Mouse (Mus musculus): Measurements from ENCODE around the gene Atf6. TPM values are rescaled to one million over a fixed set of nuclear protein-coding genes. Genes with fewer than 3 reads are reported as not detected.

The Atf6 gene
- total RNA-seq, 1 experiment: 33.2 TPM

DNA sequence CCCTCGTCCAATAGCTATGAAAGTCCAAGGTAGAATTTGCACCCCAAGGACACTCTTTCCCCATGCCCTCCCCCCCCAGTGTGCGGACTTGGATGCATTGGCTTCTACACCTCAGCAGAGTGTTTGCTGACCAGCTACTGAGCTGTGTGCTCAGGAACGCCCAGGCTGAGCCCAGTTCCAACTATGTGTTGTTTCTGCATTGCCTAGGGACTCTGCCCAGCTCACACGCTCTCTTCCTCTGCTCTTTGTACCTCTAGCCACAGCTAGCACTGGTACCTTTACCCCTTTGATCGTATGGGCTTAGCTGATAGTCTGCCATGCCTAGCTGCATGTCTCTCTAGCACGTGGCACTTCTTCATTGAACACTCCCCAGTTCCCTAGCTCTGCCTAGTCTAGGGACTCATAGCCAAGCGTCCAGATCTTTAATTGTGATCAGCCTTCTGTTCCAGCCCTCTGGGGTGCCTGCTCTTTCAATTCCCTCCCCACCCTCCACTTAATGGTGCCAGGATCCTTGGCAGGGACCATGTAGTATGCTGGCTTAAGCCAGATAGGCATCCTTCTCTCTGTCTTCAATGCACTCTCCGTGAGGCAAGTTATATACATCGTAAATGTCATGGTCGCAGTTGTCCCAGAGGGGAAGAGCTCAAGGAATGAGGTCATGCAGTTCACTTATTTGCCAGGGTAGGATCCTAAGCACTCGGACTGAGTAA lies 210.9 kb downstream of the Atf6 start:
- Histone ChIP-seq H3K36me3 (ENCODE audit: control insufficient read depth, insufficient read depth, low read length, poor library complexity, severe bottlenecking) (no peaks in the 10 kb centered on the region), H3K9ac (ENCODE audit: insufficient read depth, low read depth, low read length, poor library complexity, severe bottlenecking) (no peak overlapping the region), H3K9me3 (ENCODE audit: control insufficient read depth, insufficient read depth, low read depth, low read length) (no peaks in the 10 kb centered on the region), H3K27ac (ENCODE audit: insufficient read depth, low read depth, low read length, poor library complexity, severe bottlenecking) (no peak overlapping the region), H3K4me1 (ENCODE audit: control insufficient read depth in 2 of 2, insufficient read depth in 2 of 2, low read length in 2 of 2, poor library complexity in 1 of 2) (peaks cover 4% of the 10 kb centered on the region in 2 experiments; a peak in 3 of 4 replicates), H3K4me3 (ENCODE audit: insufficient read depth in 1 of 2, low read depth in 1 of 2, low read length in 2 of 2, poor library complexity in 1 of 2, severe bottlenecking in 1 of 2) (no peak overlapping the region)
- in situ Hi-C loops (cut with MboI; ENCODE audit: low sequenced_read_pairs in 2 of 2, unreplicated experiment in 2 of 2): no loop called here
- TF ChIP-seq ZNF384 (IDR thresholded peaks at IDR 0.05; ENCODE audit: low read depth, low read length): no peak
- no peak for TF ChIP-seq MAFK (IDR thresholded peaks at IDR 0.05; ENCODE audit: insufficient read depth, low read depth, low read length)
- DNase-seq (ENCODE audit: low read depth, low spot score): no peak

DNA sequence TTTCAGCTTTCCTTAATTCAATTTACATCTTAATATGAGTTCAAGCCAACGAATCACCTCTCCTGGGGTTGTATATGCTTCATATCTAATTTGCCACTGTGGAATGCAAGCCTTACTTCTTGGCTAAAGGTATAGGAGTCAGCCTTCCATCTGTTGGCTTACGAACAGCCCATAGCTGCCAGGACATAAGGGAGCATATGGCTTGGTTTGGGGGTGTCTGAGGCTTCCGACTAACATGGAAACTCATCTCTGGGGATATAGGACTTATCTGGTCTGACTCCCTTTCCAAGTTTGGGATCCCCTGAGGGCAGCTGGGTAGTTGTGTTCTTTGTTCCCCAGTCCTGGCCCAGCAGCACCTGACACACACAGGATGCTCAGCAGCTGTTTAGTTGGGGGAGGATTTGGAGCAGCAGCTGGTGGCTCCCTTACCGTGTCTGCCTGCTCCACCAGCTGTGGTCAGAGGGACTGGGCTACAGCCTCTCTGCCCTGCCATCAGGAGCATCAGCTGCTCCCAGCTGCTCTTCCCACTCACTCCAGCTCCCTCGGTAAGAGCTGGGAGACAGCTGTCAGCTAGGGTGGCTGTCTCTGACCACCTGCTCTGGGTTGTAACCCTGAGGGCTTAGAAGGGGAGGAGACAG lies 212.2 kb downstream of the Atf6 start:
- Histone ChIP-seq H3K36me3 (ENCODE audit: control insufficient read depth, insufficient read depth, low read length, poor library complexity, severe bottlenecking) (no peaks in the 10 kb centered on the region), H3K9me3 (ENCODE audit: control insufficient read depth, insufficient read depth, low read depth, low read length) (no peaks in the 10 kb centered on the region), H3K27ac (ENCODE audit: insufficient read depth, low read depth, low read length, poor library complexity, severe bottlenecking) (no peak overlapping the region), H3K4me1 (ENCODE audit: control insufficient read depth in 2 of 2, insufficient read depth in 2 of 2, low read length in 2 of 2, poor library complexity in 1 of 2) (peaks cover 4 to 9% of the 10 kb centered on the region in 2 experiments), H3K4me3 (ENCODE audit: insufficient read depth in 1 of 2, low read depth in 1 of 2, low read length in 2 of 2, poor library complexity in 1 of 2, severe bottlenecking in 1 of 2) (no peak overlapping the region), H3K9ac (ENCODE audit: insufficient read depth, low read depth, low read length, poor library complexity, severe bottlenecking) (no peak overlapping the region)
- no peak for TF ChIP-seq HCFC1 (IDR thresholded peaks at IDR 0.05; ENCODE audit: borderline replicate concordance, insufficient read depth, low read length)
- in situ Hi-C loops (cut with MboI; ENCODE audit: low sequenced_read_pairs in 2 of 2, unreplicated experiment in 2 of 2): no loop called here
- no peak for DNase-seq (ENCODE audit: low read depth, low spot score)

Other genes starting within 250 kb of the Atf6 start
- gene Olfml2b, start 223.2 kb downstream of the Atf6 start, total RNA-seq (2012; rRNA removed): 1.1 and 2.2 TPM in 2 replicates
- gene Gm26620, start 17.3 kb upstream of the Atf6 start, total RNA-seq (2012; rRNA removed): 2.8 and 3.5 TPM in 2 replicates
- gene Dusp12, start 17.8 kb upstream of the Atf6 start, total RNA-seq (2012; rRNA removed): 35.0 and 47.6 TPM in 2 replicates
- 0.16 TPM in 1 of 2 replicates, not detected in the other for gene Fcrlb, start 45.2 kb upstream of the Atf6 start, total RNA-seq (2012; rRNA removed)
- gene Fcrla, start 59.8 kb upstream of the Atf6 start, total RNA-seq (2012; rRNA removed): not detected in 2 replicates
- gene Fcgr2b, start 108.8 kb upstream of the Atf6 start, total RNA-seq (2012; rRNA removed): 2.4 and 4.5 TPM in 2 replicates
- 0.49 TPM in 1 of 2 replicates, not detected in the other for gene Fcgr4, start 151.1 kb upstream of the Atf6 start, total RNA-seq (2012; rRNA removed)
- gene Fcgr3, start 197.2 kb upstream of the Atf6 start, total RNA-seq (2012; rRNA removed): 0.32 and 0.40 TPM in 2 replicates
- gene Cfap126, start 246.1 kb upstream of the Atf6 start, total RNA-seq (2012; rRNA removed): not detected in 2 replicates